Mouse (Mus musculus) megakaryocyte, embryonic 14.5 days (primary cell): ENCODE results near the gene Camkk1.

ENCODE experiments used
- FLI1 ChIP-seq: IDR thresholded peaks from 2 replicates; pipeline ENCODE4 v1.6.1; 2012; ENCODE audit warnings: low read length, inconsistent platforms, mixed read lengths
- GATA1 ChIP-seq: IDR thresholded peaks from 3 replicates; pipeline ENCODE4 v1.6.1; 2012; ENCODE audit warnings: mixed read lengths, low read length, inconsistent platforms, borderline replicate concordance

DNA sequence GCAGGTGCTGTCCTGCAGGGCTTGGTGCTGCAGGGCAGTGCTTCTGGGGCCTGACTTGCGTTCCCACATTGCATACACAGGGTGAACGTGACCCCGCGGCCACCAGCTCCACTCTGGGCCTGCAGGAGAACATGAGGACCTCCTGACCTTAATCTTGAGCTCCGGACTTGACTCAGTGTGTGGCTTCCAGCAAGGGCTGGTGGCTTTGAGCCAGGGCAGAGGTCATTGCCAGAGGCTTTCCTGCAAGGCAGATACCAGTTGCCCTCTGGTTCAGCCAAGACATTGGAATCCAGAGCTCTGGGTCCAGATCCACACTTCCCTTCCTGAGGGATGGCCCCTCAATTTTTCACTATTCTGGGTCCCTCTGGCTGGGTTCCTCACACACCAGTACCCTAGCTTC is 4.8 kb upstream of the Camkk1 start:
- TF ChIP-seq GATA1, result no peak
- TF ChIP-seq FLI1, result no peak
